Comparison of ENCODE assay signal across 11 mouse cellular contexts in the genomic region with DNA sequence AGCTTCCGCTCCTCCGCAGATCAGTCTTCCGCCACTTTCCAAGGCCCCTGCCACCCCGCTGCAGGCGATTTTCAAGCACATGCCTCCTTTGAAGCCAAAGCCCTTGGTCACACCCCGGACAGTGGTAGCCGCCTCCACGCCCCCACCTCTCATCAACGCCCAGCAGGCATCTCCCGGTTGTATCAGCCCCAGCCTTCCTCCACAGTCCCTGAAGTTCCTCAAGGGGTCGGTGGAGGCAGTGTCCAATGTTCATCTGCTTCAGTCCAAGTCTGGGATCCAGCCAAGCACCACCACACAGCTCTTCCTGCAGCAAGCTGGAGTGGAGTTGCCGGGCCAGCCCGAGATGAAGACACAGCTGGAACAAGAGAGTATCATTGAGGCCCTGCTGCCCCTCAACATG.
"Had no signal": no experiment of that assay in that cellular context is flagged by ENCODE, and none has a peak within 500 bp of the region (broad histone marks: within the 10 kb centered on the region; RNA-seq: fewer than 3 reads in every experiment).

No protein-coding gene starts in this region.

- H3K27me3 ChIP-seq: limb, embryonic 15.5 days; liver, embryonic 13.5 days; midbrain, embryonic 13.5 days; neural tube, embryonic 15.5 days had no signal

- H3K4me1 ChIP-seq: liver, embryonic 13.5 days; midbrain, embryonic 13.5 days; neural tube, embryonic 15.5 days had no signal

- H3K36me3 ChIP-seq: neural tube, embryonic 15.5 days had no signal

- H3K9ac ChIP-seq: limb, embryonic 15.5 days; liver, embryonic 13.5 days; liver, postnatal 0 days; midbrain, embryonic 13.5 days; neural tube, embryonic 15.5 days had no signal

- DNase-seq: kidney, adult 11 months; kidney, adult 9 months; layer of hippocampus, adult 9-11 months; layer of hippocampus, postnatal 36 days; liver, embryonic 13.5 days; liver, postnatal 0 days; thymus, postnatal 4 days had no signal

- ATAC-seq: liver, postnatal 0 days had no signal

- H3K4me3 ChIP-seq: limb, embryonic 15.5 days; liver, embryonic 13.5 days; midbrain, embryonic 13.5 days; neural tube, embryonic 15.5 days had no signal

- H3K9me3 ChIP-seq: limb, embryonic 15.5 days; liver, embryonic 13.5 days; midbrain, embryonic 13.5 days; neural tube, embryonic 15.5 days had no signal

- H3K4me2 ChIP-seq: limb, embryonic 15.5 days; liver, embryonic 13.5 days; midbrain, embryonic 13.5 days; neural tube, embryonic 15.5 days had no signal

- H3K27ac ChIP-seq: kidney, postnatal 0 days; limb, embryonic 15.5 days; liver, embryonic 13.5 days; midbrain, embryonic 13.5 days; neural tube, embryonic 15.5 days had no signal
